Mouse (Mus musculus): ENCODE data around the gene BC030867.

- no peak for TF ChIP-seq POLR2A (IDR thresholded peaks at IDR 0.05; ENCODE audit: low read depth, low read length)
- no peak for TF ChIP-seq CTCF (IDR thresholded peaks at IDR 0.05; ENCODE audit: extremely low read depth, insufficient read depth, insufficient read length, insufficient replicate concordance)
Measured at GRCm38 (mm10) chr11:102241246-102241645, 7.4 kb upstream of the BC030867 start.
